Mouse (Mus musculus): ENCODE measurements around the gene Fam78a. TPM values are rescaled to one million over a fixed set of nuclear protein-coding genes. Genes with fewer than 3 reads are reported as not detected.

Fam78a gene
- polyA plus RNA-seq, 1 experiment from 2014 or later = 1.5 TPM

DNA sequence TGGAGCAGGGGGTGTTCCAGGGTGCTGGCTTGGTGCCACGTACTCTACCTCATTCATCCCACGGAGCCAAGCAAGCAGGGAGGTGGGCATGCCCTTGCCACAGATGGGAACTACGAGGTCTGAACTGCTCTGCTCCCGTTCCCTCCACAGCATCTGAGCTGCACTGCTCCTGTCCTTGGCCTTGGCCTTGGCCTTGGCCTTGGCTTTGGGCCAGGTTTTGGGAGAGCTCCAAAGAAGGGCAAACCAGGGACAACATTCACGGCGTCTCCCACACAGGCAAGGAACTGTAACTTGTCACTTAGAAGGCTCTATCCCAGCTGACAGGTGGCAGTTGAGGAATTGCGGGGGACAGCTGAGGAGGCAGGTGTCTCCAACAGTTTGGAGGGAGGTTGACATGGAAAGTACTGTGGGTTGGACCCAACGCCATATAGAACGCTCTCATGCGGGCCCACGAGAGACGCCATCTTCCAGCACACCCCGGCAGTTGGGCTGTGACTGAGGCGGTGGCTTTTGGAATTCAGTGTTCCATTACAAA is 5.4 kb downstream of the Fam78a start:
- no peak overlapping the region for H3K4me3 ChIP-seq

DNA sequence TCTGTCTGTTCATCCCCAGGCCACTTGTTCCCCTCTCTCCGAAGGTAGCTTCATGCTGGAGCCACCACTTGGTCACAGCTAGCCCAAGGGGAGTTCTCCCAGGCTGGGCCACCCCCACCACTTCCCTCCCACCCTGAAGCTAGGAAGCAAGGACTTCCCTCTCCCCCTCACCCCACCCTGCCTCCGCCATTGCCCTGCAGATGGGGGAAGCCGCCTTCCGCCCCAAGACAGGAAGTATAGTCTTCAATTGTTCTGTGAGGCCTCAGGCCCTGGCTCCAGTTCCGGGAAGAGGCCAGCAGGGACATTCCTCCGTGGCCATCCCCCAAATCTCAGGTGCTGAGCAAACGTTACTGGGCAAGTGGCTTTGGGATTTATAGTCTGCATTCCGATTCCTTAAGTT is 6.1 kb downstream of the Fam78a start:
- peak overlapping the region; percentile 65 for H3K27ac ChIP-seq
- H3K4me1 ChIP-seq = peaks cover 33% of the 10 kb centered on the region
- WGBS = 53% methylated on average over 8 of the region's 8 CpGs
- H3K36me3 ChIP-seq (replicated peaks) = no peaks in the 10 kb centered on the region
- H3K9me3 ChIP-seq = no peaks in the 10 kb centered on the region
- H3K27me3 ChIP-seq (ENCODE audit: poor library complexity, severe bottlenecking) = peaks cover 40% of the 10 kb centered on the region
- no peak overlapping the region for H3K4me3 ChIP-seq
- DNase-seq (ENCODE audit: extremely low spot score, low spot score) = no peak

More for the DNA sequence above, 5.4 kb downstream of the Fam78a start:
- 0 out of 2 replicates have a peak overlapping the region, but pooled peaks have one; percentile 25 for H3K27ac ChIP-seq
- no peaks in the 10 kb centered on the region for H3K9me3 ChIP-seq
- no peaks in the 10 kb centered on the region for H3K36me3 ChIP-seq (replicated peaks)
- DNase-seq (ENCODE audit: extremely low spot score, low spot score) = no peak
- H3K27me3 ChIP-seq (ENCODE audit: poor library complexity, severe bottlenecking) = peaks cover 47% of the 10 kb centered on the region
- H3K4me1 ChIP-seq = peaks cover 40% of the 10 kb centered on the region
- WGBS = 94% methylated on average over 14 of the region's 14 CpGs

GRCm38 (mm10) chr2:32077744-32078143 is 6.9 kb downstream of the Fam78a start:
- H3K27me3 ChIP-seq (ENCODE audit: poor library complexity, severe bottlenecking) = peaks cover 32% of the 10 kb centered on the region
- no peak for DNase-seq (ENCODE audit: extremely low spot score, low spot score)
- H3K36me3 ChIP-seq (replicated peaks) = no peaks in the 10 kb centered on the region
- H3K27ac ChIP-seq = peak overlapping the region; percentile 65
- H3K9me3 ChIP-seq = no peaks in the 10 kb centered on the region
- 87% methylated on average over 10 of the region's 10 CpGs for WGBS
- H3K4me1 ChIP-seq = peaks cover 25% of the 10 kb centered on the region
- H3K4me3 ChIP-seq = no peak overlapping the region

GRCm38 (mm10) chr2:32075368-32075767 is 9.3 kb downstream of the Fam78a start:
- Histone ChIP-seq H3K4me3 (no peak overlapping the region), H3K4me1 (peaks cover 19% of the 10 kb centered on the region), H3K27ac (no peak overlapping the region), H3K9me3 (no peaks in the 10 kb centered on the region), H3K27me3 (ENCODE audit: poor library complexity, severe bottlenecking) (peaks cover 8% of the 10 kb centered on the region), H3K36me3 (replicated peaks) (no peaks in the 10 kb centered on the region)
- DNase-seq (ENCODE audit: extremely low spot score, low spot score) = no peak
- 74% methylated on average over 7 of the region's 7 CpGs for WGBS

DNA sequence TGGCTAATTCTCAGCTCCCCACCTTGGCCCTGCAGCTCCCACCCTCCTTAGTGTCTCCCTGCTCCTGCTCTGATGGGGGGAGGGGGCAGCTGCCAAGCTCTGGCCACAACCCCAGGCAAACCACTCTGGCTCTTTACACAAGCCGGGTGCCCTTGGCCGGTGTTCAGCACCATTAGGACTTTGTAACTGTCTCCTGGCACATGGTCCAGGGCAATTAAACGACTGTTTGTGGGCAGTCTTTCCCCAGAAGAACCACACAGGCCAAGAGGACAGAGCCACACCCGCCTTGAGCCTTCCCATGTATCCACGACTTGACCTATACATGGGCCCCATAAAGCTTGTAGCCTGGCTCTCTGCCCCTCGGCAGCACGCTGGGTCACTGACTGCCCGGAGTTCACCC is 10.3 kb downstream of the Fam78a start:
- 75% methylated on average over 8 of the region's 8 CpGs for WGBS

GRCm38 (mm10) chr2:32070747-32071146 is 13.9 kb downstream of the Fam78a start:
- Histone ChIP-seq H3K27ac (no peak overlapping the region), H3K27me3 (ENCODE audit: poor library complexity, severe bottlenecking) (peaks cover 23% of the 10 kb centered on the region), H3K4me1 (peaks cover 12% of the 10 kb centered on the region), H3K4me3 (no peak overlapping the region), H3K9me3 (no peaks in the 10 kb centered on the region), H3K36me3 (replicated peaks) (no peaks in the 10 kb centered on the region)
- 92% methylated on average over 10 of the region's 10 CpGs for WGBS
- DNase-seq (ENCODE audit: extremely low spot score, low spot score) = no peak

More for the DNA sequence above, 10.3 kb downstream of the Fam78a start:
- no peak overlapping the region for H3K27ac ChIP-seq
- peaks cover 16% of the 10 kb centered on the region for H3K4me1 ChIP-seq
- DNase-seq (ENCODE audit: extremely low spot score, low spot score) = no peak
- no peak overlapping the region for H3K4me3 ChIP-seq
- no peaks in the 10 kb centered on the region for H3K36me3 ChIP-seq (replicated peaks)
- H3K27me3 ChIP-seq (ENCODE audit: poor library complexity, severe bottlenecking) = peaks cover 7% of the 10 kb centered on the region
- no peaks in the 10 kb centered on the region for H3K9me3 ChIP-seq

GRCm38 (mm10) chr2:32068811-32069607 is 15.6 kb downstream of the Fam78a start:
- Histone ChIP-seq H3K4me1 (peaks cover 13% of the 10 kb centered on the region), H3K4me3 (peak overlapping the region; percentile 11; the same call in 1 of the 2 replicates), H3K36me3 (replicated peaks) (no peaks in the 10 kb centered on the region), H3K27ac (0 out of 2 replicates have a peak overlapping the region, but pooled peaks have one; percentile 6), H3K9me3 (no peaks in the 10 kb centered on the region), H3K27me3 (ENCODE audit: poor library complexity, severe bottlenecking) (peaks cover 23% of the 10 kb centered on the region)
- 52% methylated on average over 31 of the region's 31 CpGs for WGBS
- DNase-seq (ENCODE audit: extremely low spot score, low spot score) = no peak

GRCm38 (mm10) chr2:32066005-32066404 is 18.7 kb downstream of the Fam78a start:
- H3K27me3 ChIP-seq (ENCODE audit: poor library complexity, severe bottlenecking) = peaks cover 23% of the 10 kb centered on the region
- H3K36me3 ChIP-seq (replicated peaks) = no peaks in the 10 kb centered on the region
- DNase-seq (ENCODE audit: extremely low spot score, low spot score) = no peak
- peaks cover 24% of the 10 kb centered on the region for H3K4me1 ChIP-seq
- no peak overlapping the region for H3K27ac ChIP-seq
- no peaks in the 10 kb centered on the region for H3K9me3 ChIP-seq
- WGBS = 84% methylated on average over 4 of the region's 4 CpGs
- no peak overlapping the region for H3K4me3 ChIP-seq

- H3K4me1 ChIP-seq = peaks cover 29% of the 10 kb centered on the region
- H3K9me3 ChIP-seq = no peaks in the 10 kb centered on the region
- WGBS = 91% methylated on average over 5 of the region's 5 CpGs
- H3K27ac ChIP-seq = no peak overlapping the region
- peaks cover 23% of the 10 kb centered on the region for H3K27me3 ChIP-seq (ENCODE audit: poor library complexity, severe bottlenecking)
- no peaks in the 10 kb centered on the region for H3K36me3 ChIP-seq (replicated peaks)
- H3K4me3 ChIP-seq = no peak overlapping the region
- no peak for DNase-seq (ENCODE audit: extremely low spot score, low spot score)
These were observed 19.3 kb downstream of the Fam78a start for GRCm38 (mm10) chr2:32065371-32065791.

DNA sequence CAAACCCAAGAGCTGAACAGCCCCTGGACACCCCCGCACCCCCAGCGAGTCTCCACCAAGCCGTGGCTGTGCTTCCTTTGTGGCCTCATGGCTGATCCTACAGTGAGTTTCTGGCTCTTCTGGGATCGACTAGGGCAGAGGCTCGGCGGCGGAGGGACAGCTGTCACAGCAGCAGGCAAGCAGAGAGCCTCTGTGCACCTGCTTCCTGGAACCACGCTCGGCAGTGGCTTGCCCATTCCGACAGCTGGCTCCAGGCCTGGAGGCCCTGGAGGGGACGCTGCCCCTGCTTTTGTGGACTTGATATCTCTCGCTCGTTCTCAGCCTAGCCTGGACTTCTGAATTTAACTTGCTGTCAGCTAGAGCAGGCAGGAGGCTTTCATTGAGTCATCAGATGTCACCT is 19.7 kb downstream of the Fam78a start:
- H3K4me1 ChIP-seq = peaks cover 30% of the 10 kb centered on the region
- no peaks in the 10 kb centered on the region for H3K36me3 ChIP-seq (replicated peaks)
- WGBS = 80% methylated on average over 13 of the region's 13 CpGs
- no peak for DNase-seq (ENCODE audit: extremely low spot score, low spot score)
- H3K9me3 ChIP-seq = no peaks in the 10 kb centered on the region
- H3K27ac ChIP-seq = peak overlapping the region; percentile 58
- H3K4me3 ChIP-seq = no peak overlapping the region
- H3K27me3 ChIP-seq (ENCODE audit: poor library complexity, severe bottlenecking) = peaks cover 23% of the 10 kb centered on the region

DNA sequence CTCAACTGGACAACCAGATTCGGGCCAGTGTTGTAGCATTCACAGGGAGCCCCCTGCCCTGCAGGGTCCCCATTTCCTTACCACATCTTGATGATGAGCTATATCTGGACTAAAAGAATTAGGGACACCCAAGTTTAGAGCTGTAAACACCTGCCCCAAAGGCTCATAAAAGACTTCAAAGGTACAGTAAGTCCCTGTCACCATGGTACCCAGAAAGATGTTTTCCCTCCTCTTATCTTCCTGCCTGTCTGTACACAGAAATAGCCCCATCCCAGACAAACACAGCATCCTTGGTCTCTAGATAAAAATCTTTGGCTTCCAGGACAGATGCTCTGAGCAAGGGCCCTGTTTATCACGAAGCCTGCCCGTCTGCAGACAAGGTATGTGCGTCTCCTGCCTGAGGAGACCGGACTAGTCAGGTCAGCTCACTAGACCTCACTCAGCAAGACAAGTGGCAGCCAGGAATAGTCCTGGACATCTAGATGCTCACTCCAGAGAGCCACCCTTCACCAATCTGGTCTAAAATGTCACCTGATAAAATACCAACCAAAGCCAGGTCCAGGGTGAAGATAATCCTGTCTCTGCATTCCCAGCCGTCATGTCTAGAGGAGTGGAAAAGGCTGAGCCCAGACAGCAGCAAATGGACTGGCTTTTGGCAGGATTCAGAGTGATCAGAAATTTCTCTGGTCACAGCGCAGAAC is 21.1 kb downstream of the Fam78a start:
- WGBS = 88% methylated on average over 7 of the region's 7 CpGs
- DNase-seq (ENCODE audit: extremely low spot score, low spot score) = no peak
- no peaks in the 10 kb centered on the region for H3K9me3 ChIP-seq

DNA sequence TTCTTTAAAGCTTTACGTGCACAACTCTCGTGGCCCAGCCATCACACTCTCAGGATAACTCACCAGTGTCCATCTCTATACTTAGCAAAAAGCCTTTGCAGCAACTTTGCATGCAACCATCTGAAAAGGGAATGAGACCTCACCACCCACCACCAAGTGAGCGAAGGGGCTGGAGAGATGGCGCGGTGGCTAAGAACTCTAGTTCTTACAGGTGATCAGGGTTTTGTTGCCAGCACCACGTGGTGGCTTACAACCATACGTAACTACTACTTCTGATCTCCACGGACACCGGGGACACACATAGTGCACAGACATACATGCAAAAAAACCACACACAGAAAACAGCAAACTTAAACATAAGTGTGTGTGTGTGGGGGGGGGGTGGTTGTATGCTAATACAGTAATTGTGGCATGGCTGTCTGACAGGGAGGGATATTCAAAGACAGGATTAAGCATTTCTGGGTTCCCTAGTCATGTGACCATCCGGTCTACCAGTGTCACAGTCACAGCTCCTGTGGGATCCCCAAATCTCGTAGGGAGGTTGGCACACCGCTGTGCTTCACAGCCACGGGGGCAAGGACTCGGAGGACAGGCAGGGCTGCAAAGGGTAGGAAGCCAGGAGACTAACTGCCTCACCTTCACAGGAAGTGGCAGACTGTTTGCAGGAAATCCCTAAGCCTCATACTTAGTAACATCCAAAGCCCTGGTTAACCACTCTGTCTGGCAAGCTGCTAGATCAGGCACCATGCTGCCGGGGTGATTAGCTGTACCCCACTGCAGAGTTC is 21.8 kb downstream of the Fam78a start:
- peaks cover 9% of the 10 kb centered on the region for H3K27me3 ChIP-seq (ENCODE audit: poor library complexity, severe bottlenecking)
- 93% methylated on average over 15 of the region's 15 CpGs for WGBS

More for the DNA sequence above, 21.1 kb downstream of the Fam78a start:
- no peaks in the 10 kb centered on the region for H3K36me3 ChIP-seq (replicated peaks)
- no peak overlapping the region for H3K27ac ChIP-seq
- H3K4me1 ChIP-seq = peaks cover 22% of the 10 kb centered on the region
- peaks cover 17% of the 10 kb centered on the region for H3K27me3 ChIP-seq (ENCODE audit: poor library complexity, severe bottlenecking)
- H3K4me3 ChIP-seq = no peak overlapping the region

More for the DNA sequence above, 21.8 kb downstream of the Fam78a start:
- Histone ChIP-seq H3K27ac (no peak overlapping the region), H3K9me3 (no peaks in the 10 kb centered on the region), H3K36me3 (replicated peaks) (no peaks in the 10 kb centered on the region), H3K4me1 (peaks cover 20% of the 10 kb centered on the region; the same call in 1 of the 2 replicates), H3K4me3 (no peak overlapping the region)
- no peak for DNase-seq (ENCODE audit: extremely low spot score, low spot score)
